Mouse (Mus musculus): ENCODE results near the gene Mon2.
A peak's percentile ranks its signal among the peaks of the same experiment; 100 is the strongest.

DNA sequence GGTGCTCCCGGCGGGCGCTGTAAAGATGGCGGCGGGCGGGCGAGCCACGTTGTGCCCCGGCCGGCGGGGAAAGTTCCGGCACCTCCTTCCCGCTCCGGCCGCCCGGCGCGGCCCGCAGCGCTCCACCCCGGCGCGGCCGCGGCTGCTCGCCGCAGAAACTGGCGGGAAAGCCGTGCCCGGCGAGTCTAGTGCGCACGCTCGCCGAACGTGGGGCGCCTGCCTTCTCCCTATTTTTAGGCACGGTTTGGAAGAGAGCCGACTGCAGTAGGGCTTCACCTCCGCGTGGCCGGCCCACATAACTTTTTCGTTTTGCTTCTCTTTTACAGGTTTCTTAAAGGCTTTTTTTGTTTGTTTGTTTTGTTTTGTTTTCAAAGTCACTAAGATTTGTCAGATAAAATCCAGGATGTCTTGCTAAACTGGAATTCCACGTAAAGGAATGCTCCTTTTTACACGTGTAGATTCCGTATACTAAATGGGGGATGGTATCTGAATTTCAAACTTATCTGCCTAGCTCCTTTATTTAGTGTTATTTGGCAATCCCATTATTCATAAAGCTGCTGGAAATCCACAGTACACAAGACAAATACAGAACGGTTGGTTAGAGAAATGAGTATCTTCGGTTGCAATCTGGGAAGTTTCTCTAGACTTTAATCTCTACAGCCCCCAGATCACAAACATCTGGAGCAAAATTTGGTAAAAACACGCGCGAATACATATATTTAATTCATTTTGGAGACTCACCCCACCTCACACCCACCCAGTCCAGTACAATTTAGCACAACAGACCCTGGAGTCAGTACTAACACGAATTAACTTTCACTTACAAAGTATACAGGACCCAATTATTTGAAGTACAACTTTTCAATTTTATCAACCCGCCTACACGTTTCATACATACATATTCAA is 89.7 kb downstream of the Mon2 start:
- TF ChIP-seq CTCF (IDR thresholded peaks at IDR 0.05; ENCODE audit: insufficient read depth, low read length) (no peak), POLR2A (IDR thresholded peaks at IDR 0.05; ENCODE audit: borderline replicate concordance, extremely low read depth, low read depth, low read length) (0 out of 2 replicates have a peak, but pooled peaks have one; percentile 3)
